Mouse (Mus musculus) lung, postnatal 0 days (tissue): ENCODE measurements around the gene Tigd2. TPM values are rescaled to one million over a fixed set of nuclear protein-coding genes. Genes with fewer than 3 reads are reported as not detected.
A peak's percentile ranks its signal among the peaks of the same experiment; 100 is the strongest.

Source experiments
- ATAC-seq: fragments of 200-750 bp; cut with Nextera tagmentation; 2 replicates; pipeline ENCODE4 v1.8.0; 2017; ENCODE audit warnings: moderate library complexity
- DNase-seq: peaks from one replicate; pipeline ENCODE4 v3.0.0-alpha.2; 2016; ENCODE audit warnings: low spot score
- H3K27ac ChIP-seq: fragments of 300-500 bp; sonication (generic); 2 replicates; pipeline ENCODE4 v1.5.1; 2014; ENCODE audit warnings: antibody characterized with exemption, mild to moderate bottlenecking, low read length, mixed read lengths
- H3K27me3 ChIP-seq: fragments of 300-500 bp; sonication (generic); replicated peaks from 2 replicates; pipeline ENCODE4 v1.6.1; 2014; ENCODE audit warnings: low read length, mixed read lengths; ENCODE audit not compliant: insufficient read depth
- H3K36me3 ChIP-seq: fragments of 300-500 bp; sonication (generic); 2 replicates; pipeline ENCODE4 v1.6.1; 2014; ENCODE audit warnings: low read length, mixed read lengths; ENCODE audit not compliant: insufficient read depth
- H3K4me1 ChIP-seq: fragments of 300-500 bp; sonication (generic); 2 replicates; pipeline ENCODE4 v1.6.1; 2014; ENCODE audit warnings: antibody characterized with exemption, low read depth, low read length, mixed read lengths; ENCODE audit not compliant: insufficient read depth
- H3K4me2 ChIP-seq: fragments of 300-500 bp; sonication (generic); replicated peaks from 2 replicates; pipeline ENCODE4 v1.6.1; 2014; ENCODE audit warnings: low read depth, mild to moderate bottlenecking, low read length, moderate library complexity, mixed read lengths
- H3K4me3 ChIP-seq: fragments of 300-500 bp; sonication (generic); 2 replicates; pipeline ENCODE4 v1.5.1; 2014; ENCODE audit warnings: low read depth, low read length
- H3K9ac ChIP-seq: fragments of 300-500 bp; sonication (generic); replicated peaks from 2 replicates; pipeline ENCODE4 v1.6.1; 2014; ENCODE audit warnings: low read depth, mild to moderate bottlenecking
- H3K9me3 ChIP-seq: fragments of 300-500 bp; sonication (generic); 2 replicates; pipeline ENCODE4 v1.6.1; 2016; ENCODE audit warnings: low read length, mixed read lengths
- CTCF ChIP-seq: IDR thresholded peaks from 2 replicates; pipeline ENCODE4 v1.5.1; 2016; ENCODE audit warnings: antibody characterized with exemption, mild to moderate bottlenecking
- EP300 ChIP-seq: IDR thresholded peaks from 2 replicates; pipeline ENCODE4 v1.6.1; 2016; ENCODE audit warnings: antibody characterized with exemption, mild to moderate bottlenecking, control low read depth
- WGBS: fragments of 180-500 bp; shearing (Covaris S2); extraction: QIAGEN DNeasy Blood & Tissue Kit; methylation state at CpG from one replicate; pipeline ENCODE4 v1.1.7; 2014; 5-methylcytosine and 5-hydroxymethylcytosine counted together
- polyA plus RNA-seq: library from polyadenylated mRNA; unstranded; fragments of >200 nt; fragmentation: Nextera tagmentation; extraction: Ambion mirVana; gene quantifications from 2 replicates; pipeline ENCODE4 v1.2.1, GENCODE M21; 2015

Tigd2 gene
- polyA plus RNA-seq, result 17.3 and 19.9 TPM in 2 replicates

- H3K4me3 ChIP-seq, result peak within 1 kb of the TSS; percentile 94
- peak within 1 kb of the TSS; percentile 67 for H3K4me2 ChIP-seq
- DNase-seq (peak; percentile 94), ATAC-seq (peak; percentile 95)
- H3K36me3 ChIP-seq, result no peaks in the 10 kb centered on the region
- under 1% methylated on average over 60 of the region's 62 CpGs for whole genome bisulfite sequencing
- peak within 1 kb of the TSS; percentile 97 for H3K27ac ChIP-seq
- no peaks in the 10 kb centered on the region for H3K27me3 ChIP-seq
- no peak for TF ChIP-seq EP300
- TF ChIP-seq CTCF, result peak; percentile 85
- peak within 1 kb of the TSS; percentile 76 for H3K9ac ChIP-seq
- no peaks in the 10 kb centered on the region for H3K4me1 ChIP-seq
- H3K9me3 ChIP-seq, result no peaks in the 10 kb centered on the region
Measured at GRCm38 (mm10) chr6:59208685-59209298, at the start of gene Tigd2. Tigd2 (plus strand) TSS chr6:59208870.

GRCm38 (mm10) chr6:59161801-59162478, 46.7 kb upstream of the Tigd2 start:
- no peak overlapping the region for H3K4me2 ChIP-seq
- no peaks in the 10 kb centered on the region for H3K36me3 ChIP-seq
- TF ChIP-seq EP300, result no peak
- TF ChIP-seq CTCF, result no peak
- 64% methylated on average over 4 of the region's 4 CpGs for WGBS
- no peak overlapping the region for H3K4me3 ChIP-seq
- H3K9ac ChIP-seq, result no peak overlapping the region
- DNase-seq (no peak), ATAC-seq (no peak)
- no peaks in the 10 kb centered on the region for H3K27me3 ChIP-seq
- no peaks in the 10 kb centered on the region for H3K9me3 ChIP-seq
- no peak overlapping the region for H3K27ac ChIP-seq
- H3K4me1 ChIP-seq, result no peaks in the 10 kb centered on the region

DNA sequence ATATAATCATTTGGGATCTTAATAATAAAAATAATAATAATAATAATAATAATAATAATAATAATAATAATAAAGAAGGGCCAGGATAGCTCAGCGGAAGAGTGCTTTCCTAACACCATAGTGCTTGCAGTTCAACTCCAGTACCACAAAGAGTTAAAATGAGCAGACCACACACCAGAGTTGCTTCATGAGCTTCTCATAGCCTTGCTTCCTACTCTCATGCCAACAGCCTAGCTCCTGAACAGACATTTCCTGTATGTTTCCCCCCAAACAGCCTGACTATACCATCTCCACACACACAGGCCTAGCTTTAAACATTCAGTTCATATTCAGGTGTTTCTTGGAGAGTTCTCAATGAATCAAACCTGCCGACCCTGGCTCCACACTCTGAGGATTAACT, 45.8 kb upstream of the Tigd2 start:
- TF ChIP-seq EP300 (no peak), CTCF (no peak)
- no peak for ATAC-seq
- Histone ChIP-seq H3K27ac (no peak overlapping the region), H3K9ac (no peak overlapping the region), H3K27me3 (no peaks in the 10 kb centered on the region), H3K9me3 (no peaks in the 10 kb centered on the region), H3K36me3 (no peaks in the 10 kb centered on the region), H3K4me3 (no peak overlapping the region), H3K4me2 (no peak overlapping the region), H3K4me1 (no peaks in the 10 kb centered on the region)
- no peak for DNase-seq
- WGBS, result 74% methylated on average over 2 of the region's 2 CpGs

GRCm38 (mm10) chr6:59163407-59163806, 45.3 kb upstream of the Tigd2 start:
- no peaks in the 10 kb centered on the region for H3K36me3 ChIP-seq
- WGBS, result 65% methylated on average over 3 of the region's 3 CpGs
- no peaks in the 10 kb centered on the region for H3K4me1 ChIP-seq
- TF ChIP-seq EP300 (no peak), CTCF (no peak)
- no peak for ATAC-seq
- no peak overlapping the region for H3K4me3 ChIP-seq
- no peak for DNase-seq
- no peaks in the 10 kb centered on the region for H3K27me3 ChIP-seq
- no peak overlapping the region for H3K4me2 ChIP-seq
- H3K9me3 ChIP-seq, result no peaks in the 10 kb centered on the region
- H3K27ac ChIP-seq, result no peak overlapping the region
- no peak overlapping the region for H3K9ac ChIP-seq

GRCm38 (mm10) chr6:59168939-59169338, 39.7 kb upstream of the Tigd2 start:
- 43% methylated on average over 2 of the region's 2 CpGs for WGBS
- TF ChIP-seq EP300 (no peak), CTCF (no peak)
- no peak overlapping the region for H3K4me2 ChIP-seq
- no peaks in the 10 kb centered on the region for H3K9me3 ChIP-seq
- H3K36me3 ChIP-seq, result no peaks in the 10 kb centered on the region
- H3K27ac ChIP-seq, result no peak overlapping the region
- H3K4me3 ChIP-seq, result no peak overlapping the region
- DNase-seq (no peak), ATAC-seq (no peak)
- no peaks in the 10 kb centered on the region for H3K4me1 ChIP-seq
- no peak overlapping the region for H3K9ac ChIP-seq
- no peaks in the 10 kb centered on the region for H3K27me3 ChIP-seq

- no peak for ATAC-seq
- H3K27me3 ChIP-seq, result no peaks in the 10 kb centered on the region
- H3K4me1 ChIP-seq, result no peaks in the 10 kb centered on the region
- 64% methylated on average over 3 of the region's 3 CpGs for WGBS
- H3K36me3 ChIP-seq, result no peaks in the 10 kb centered on the region
- H3K4me3 ChIP-seq, result no peak overlapping the region
- no peak overlapping the region for H3K9ac ChIP-seq
- no peaks in the 10 kb centered on the region for H3K9me3 ChIP-seq
- H3K4me2 ChIP-seq, result no peak overlapping the region
- no peak overlapping the region for H3K27ac ChIP-seq
- no peak for TF ChIP-seq EP300
- TF ChIP-seq CTCF, result no peak
- DNase-seq, result no peak
Measured at GRCm38 (mm10) chr6:59171230-59171629, 37.4 kb upstream of the Tigd2 start.
